Mouse (Mus musculus) gastrocnemius, adult 2 months (tissue): ENCODE measurements around the gene Amph. TPM values are rescaled to one million over a fixed set of nuclear protein-coding genes. Genes with fewer than 3 reads are reported as not detected.

Source experiments
- DNase-seq: peaks from one replicate; pipeline ENCODE4 v3.0.0; 2022
- H3K27ac ChIP-seq: fragments of 200-600 bp; 2 replicates; pipeline ENCODE4 v1.8.1; 2022; ENCODE audit warnings: mild to moderate bottlenecking
- H3K4me3 ChIP-seq: fragments of 200-600 bp; 2 replicates; pipeline ENCODE4 v1.8.1; 2022; ENCODE audit warnings: mild to moderate bottlenecking, moderate library complexity
- CTCF ChIP-seq: fragments of 200-600 bp; IDR thresholded peaks from 2 replicates; pipeline ENCODE4 v1.8.1; 2022; ENCODE audit warnings: antibody characterized with exemption, mild to moderate bottlenecking, moderate library complexity
- intact Hi-C: fragments of 180-260 bp; cut with DNase I; formaldehyde crosslinking; loops from one replicate; pipeline ENCODE4 v1.15.1; 2025
- total RNA-seq, 2 experiments: library from RNA; stranded (reverse); gene quantifications; 2 replicates each; pipeline ENCODE4 v1.2.3; 2021

Amph gene
- total RNA-seq, 2 experiments from 2014 or later: 0.33 to 0.73 TPM

DNA sequence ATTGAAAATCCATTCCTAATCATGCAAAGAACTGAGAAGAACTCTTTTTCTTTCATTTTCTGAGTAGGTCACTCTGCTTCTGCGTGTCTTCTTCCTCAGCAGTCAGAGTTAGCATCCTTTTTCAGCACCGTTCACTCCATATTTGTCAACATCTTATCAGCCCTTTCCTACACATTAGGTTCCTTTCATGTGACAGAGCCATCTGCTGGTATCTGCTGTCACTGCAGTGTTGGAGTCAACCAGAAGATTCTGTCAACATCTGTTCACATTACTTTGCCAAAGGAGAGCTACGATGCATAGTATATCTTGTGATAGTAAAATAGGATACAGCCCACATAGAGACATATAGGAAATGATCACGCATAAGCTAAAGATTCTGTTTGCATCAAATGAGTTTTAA, 185.8 kb downstream of the Amph start:
- no peak for DNase-seq
- no peak overlapping the region for H3K27ac ChIP-seq
- peak; percentile 58 for TF ChIP-seq CTCF
- no peak overlapping the region for H3K4me3 ChIP-seq
- intact Hi-C loops: no loop called here

DNA sequence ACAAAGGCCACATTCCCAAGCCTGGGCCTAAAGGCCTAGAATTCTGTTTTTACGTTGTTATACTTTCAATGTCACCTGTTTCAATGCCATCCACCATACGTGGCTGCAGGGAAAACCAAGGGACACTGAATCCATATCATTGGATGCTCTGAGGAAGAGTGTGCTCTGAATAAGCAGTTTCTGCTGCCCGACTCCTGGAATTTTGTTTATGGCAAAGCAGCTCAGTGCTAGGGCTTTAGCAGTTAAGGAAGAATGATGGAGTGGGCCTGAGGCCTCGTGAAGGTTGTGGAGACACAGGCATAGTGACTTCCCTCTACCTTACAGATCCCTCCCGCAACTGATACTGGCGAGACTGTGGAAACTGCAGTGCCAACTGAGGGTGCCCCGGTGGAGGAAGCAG, 189.2 kb downstream of the Amph start:
- no peak for DNase-seq
- no peak overlapping the region for H3K4me3 ChIP-seq
- intact Hi-C loops: no loop called here
- H3K27ac ChIP-seq: no peak overlapping the region
- no peak for TF ChIP-seq CTCF

DNA sequence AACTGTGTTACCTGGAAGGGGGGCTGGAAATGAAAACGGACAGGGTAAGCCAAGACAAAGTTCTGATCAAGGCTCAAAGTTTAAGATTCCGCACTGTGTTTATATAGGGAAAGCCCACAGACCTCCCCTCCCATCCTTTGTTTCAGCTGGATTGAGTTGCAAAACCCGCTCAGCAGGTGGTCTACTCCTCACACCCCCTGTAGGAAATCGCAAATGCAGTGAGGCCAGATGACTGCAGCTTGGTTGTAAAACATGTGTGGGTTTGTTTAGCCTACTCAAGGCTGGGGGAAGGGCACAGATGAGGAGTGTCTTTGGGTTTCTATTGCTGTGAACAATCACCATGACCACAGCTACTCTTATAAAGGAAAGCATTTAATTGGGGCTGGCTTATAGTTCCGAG, 189.9 kb downstream of the Amph start:
- Histone ChIP-seq H3K27ac (no peak overlapping the region), H3K4me3 (no peak overlapping the region)
- intact Hi-C loops: no loop called here
- no peak for TF ChIP-seq CTCF
- no peak for DNase-seq

DNA sequence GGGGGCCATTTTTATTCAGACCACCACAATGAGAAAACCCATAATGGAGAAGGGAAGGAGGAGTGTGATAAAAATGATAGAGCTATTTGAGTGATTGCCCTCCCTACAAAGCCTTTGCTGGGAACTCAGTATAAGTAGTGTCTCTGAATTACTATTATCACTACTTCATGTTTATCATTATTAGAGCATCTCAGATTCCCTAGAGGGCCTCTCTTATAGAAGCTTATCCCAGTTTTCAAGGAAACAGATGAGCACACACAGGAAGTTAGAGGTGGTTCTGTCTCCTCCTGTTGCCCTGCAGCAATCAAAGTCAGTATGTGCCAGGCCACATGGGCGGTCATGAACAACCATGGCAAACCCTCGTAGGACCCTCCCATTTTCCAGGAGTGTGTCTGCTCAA, 190.5 kb downstream of the Amph start:
- H3K27ac ChIP-seq: no peak overlapping the region
- no peak for DNase-seq
- no peak overlapping the region for H3K4me3 ChIP-seq
- TF ChIP-seq CTCF: no peak
- intact Hi-C loops: no loop called here

DNA sequence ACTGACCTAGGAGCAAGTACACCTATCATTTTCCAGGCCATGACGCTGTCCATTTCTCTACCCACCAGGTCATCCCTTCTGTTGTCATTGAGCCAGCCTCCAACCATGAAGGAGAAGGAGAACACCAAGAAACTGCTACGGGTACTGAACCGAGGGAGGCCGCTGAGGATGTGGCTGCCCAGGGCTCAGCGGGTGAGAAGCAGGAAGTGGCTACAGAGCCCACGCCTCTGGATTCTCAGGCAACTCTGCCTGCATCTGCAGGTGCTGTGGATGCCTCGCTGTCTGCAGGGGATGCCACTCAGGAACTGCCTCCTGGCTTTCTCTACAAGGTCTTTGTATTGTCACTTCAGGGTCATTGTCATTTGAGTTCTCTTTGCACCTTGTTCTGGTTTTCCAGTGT, 191.1 kb downstream of the Amph start:
- no peak for DNase-seq
- Histone ChIP-seq H3K27ac (no peak overlapping the region), H3K4me3 (no peak overlapping the region)
- no peak for TF ChIP-seq CTCF
- intact Hi-C loops: no loop called here

DNA sequence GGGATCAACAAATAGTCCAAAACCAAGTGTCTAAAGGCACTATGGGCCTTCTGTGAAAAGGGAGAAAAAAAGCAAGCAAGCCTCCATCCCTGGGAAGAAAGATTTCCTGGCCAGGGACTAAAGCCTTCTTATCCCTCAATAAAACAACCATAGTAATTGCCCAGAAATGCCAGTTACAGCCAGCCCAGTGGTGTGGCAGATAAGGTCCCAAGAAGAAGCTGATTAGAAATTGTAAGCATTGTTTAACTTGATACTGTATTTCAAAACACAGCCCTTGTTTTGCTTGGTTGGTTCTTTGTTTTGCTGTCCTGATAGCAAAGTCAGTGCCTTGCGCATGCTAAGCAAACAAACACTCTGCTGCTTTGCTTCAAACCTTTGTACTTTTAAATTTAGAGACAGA, 191.8 kb downstream of the Amph start:
- H3K27ac ChIP-seq: no peak overlapping the region
- DNase-seq: no peak
- no peak overlapping the region for H3K4me3 ChIP-seq
- TF ChIP-seq CTCF: no peak
- intact Hi-C loops: no loop called here

DNA sequence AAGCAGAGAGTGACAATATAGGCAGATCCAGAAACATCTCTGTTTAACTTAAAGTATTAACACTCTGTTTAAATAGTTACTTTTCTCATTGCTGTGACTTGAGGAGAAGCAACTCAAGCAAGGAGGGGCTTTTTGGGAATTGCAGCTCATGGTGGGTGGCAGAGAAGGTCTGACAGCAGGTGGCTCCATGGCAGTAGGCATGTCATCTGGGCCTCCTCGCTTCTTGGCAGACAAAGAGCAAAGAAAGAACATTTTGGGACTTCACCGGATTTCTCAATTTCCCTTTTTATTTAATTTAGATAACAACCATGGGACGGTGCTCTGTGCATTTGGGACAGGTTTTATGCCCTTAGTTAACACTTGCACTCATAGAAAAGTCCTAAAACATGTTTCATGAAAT, 195.8 kb downstream of the Amph start:
- no peak for TF ChIP-seq CTCF
- H3K4me3 ChIP-seq: no peak overlapping the region
- DNase-seq: no peak
- H3K27ac ChIP-seq: no peak overlapping the region
- intact Hi-C loops: no loop called here

DNA sequence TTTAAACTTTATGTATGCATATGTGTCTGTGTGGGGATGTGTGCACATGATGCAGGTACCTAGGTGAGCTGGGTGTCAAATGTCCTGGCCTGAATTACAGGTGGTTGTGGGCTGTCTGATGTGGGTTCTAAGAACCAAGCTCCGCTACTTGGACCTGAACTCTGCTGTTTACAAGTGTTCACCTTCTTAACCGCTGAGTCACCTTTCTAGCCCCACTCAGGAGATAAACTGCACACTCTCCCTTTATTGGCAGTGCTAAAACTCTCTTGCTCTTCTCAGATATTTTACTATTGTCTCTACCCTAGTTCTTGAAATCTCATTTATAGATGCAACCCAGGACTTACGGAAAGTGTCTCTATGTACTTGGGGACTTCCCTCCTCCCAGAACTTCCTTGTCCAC, 199.5 kb downstream of the Amph start:
- DNase-seq: no peak
- Histone ChIP-seq H3K27ac (no peak overlapping the region), H3K4me3 (no peak overlapping the region)
- intact Hi-C loops: no loop called here
- TF ChIP-seq CTCF: no peak

DNA sequence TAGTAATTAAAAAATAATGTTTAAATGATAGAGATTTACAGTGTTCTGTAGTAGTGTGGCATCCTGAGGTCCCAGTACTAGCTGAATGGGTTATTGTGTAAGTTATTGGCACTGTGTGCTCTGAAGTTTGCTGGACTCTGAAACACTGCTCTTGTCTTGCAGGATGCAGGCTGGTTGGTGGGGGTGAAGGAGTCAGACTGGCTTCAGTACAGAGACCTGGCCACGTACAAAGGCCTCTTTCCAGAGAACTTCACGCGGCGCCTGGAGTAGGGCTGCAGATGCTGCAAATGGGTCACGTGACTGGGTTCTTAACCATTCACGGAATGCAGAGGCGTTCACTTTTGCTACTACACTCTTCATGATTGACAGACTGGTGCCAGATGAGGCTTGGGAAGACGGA, 201.6 kb downstream of the Amph start:
- Histone ChIP-seq H3K27ac (no peak overlapping the region), H3K4me3 (no peak overlapping the region)
- intact Hi-C loops: no loop called here
- DNase-seq: no peak
- TF ChIP-seq CTCF: no peak

DNA sequence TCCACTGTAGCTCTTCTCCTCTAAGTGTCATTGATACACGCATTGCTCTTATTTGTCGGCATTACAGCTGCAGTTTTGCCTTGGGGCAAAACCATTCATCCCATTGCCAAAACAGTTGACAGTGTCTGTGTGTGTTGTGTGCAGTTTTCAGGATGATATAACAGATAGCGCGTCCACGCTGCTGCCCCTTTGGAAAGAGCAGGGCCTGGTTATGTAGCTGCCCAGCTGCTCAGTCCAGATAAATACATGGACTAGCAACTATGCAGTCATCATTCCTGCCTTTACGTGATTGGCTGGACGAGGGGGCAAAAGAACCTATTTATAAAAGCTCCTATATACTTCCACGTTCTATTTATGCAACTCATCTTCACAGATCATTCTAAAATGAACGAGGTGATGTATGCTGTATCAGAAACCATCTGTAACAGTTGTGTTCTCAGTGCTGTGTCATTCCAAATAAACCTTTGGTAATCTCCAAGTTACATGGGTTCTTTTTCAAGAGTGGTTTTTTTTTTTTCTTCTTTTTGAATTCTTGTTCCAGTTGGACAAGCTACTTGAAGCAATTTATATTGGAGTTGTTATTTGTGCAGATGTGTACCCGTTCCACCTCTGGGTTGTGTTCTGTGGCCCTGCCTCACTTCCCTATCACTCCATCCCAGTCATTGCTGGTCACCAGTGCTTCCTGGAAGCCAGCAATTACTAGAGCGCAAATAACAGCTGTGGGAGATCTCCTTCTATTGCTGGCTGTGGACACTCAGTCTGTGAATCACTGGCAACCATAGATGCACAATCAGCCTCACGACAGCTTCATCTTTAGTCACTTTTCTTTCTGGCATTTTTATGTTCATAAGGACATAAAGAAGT, 202.7 kb downstream of the Amph start:
- Histone ChIP-seq H3K4me3 (no peak overlapping the region), H3K27ac (no peak overlapping the region)
- intact Hi-C loops: loop anchor here (10.0 kb wide), 1 partner anchor 534 kb away; no protein-coding TSS in a partner anchor
- TF ChIP-seq CTCF: no peak
- DNase-seq: no peak

DNA sequence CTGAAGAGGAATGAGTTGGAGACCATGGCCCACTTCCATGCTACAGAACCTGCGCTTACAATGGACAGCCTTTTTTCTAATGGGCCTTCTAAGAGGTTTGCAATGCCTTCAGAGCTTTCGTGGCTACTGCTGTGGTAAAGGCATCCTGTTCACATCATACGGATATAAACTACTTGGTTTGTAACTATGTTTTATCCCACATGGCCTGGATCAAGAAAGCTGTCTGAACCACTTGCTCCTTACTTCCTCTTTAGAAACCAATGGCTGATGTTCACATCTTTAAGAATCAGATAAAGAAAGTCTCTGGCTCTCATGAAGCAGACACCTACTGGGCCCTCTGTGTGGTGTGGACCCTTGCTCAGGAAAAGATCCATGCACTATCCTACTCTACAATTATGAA, 204.1 kb downstream of the Amph start:
- intact Hi-C loops: loop anchor here (10.0 kb wide), 1 partner anchor 533 kb away; no protein-coding TSS in a partner anchor
- Histone ChIP-seq H3K4me3 (no peak overlapping the region), H3K27ac (no peak overlapping the region)
- no peak for DNase-seq
- TF ChIP-seq CTCF: no peak

DNA sequence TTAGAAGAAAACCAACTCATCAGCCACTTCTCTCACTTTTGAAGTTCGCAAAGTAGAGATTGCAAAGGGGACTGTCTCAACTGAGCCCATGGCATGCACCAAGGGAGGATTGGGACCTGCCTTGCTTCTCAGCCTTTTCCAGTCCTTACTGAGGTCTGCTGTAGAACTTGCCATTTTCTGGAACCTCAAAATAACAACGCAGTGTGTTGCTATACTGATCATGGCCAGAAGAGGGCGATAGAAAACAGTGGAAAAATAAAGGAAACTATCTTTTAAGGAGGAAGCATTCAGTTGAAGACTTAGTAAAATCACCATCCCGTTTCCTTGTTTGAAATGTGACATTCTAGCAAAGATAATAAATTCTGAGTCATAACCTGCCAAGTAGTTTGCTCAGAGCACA, 210.5 kb downstream of the Amph start:
- no peak for DNase-seq
- no peak overlapping the region for H3K4me3 ChIP-seq
- peak; percentile 74 for TF ChIP-seq CTCF
- intact Hi-C loops: loop anchor here (10.0 kb wide), 1 partner anchor 526 kb away; no protein-coding TSS in a partner anchor
- H3K27ac ChIP-seq: no peak overlapping the region

DNA sequence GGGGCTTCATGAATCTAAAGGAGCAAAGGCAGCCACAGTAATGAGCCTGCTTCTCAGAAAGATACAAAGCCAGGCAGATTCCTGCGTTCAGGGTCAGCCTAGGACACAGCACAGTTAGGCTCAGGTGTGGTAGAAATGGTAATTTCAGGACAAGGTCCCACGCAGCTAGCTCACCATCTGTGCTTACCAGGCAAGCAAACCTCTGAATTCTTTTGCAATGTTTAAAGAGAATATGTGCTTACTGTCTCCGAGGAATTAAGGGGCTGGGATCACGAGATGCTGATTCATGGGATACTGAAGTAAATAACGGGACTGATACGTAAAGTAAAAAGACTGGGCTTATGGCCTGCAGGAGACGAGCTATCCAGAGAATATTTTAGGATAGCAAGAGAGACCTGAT, 212.6 kb downstream of the Amph start:
- no peak for DNase-seq
- Histone ChIP-seq H3K27ac (no peak overlapping the region), H3K4me3 (no peak overlapping the region)
- intact Hi-C loops: no loop called here
- no peak for TF ChIP-seq CTCF

DNA sequence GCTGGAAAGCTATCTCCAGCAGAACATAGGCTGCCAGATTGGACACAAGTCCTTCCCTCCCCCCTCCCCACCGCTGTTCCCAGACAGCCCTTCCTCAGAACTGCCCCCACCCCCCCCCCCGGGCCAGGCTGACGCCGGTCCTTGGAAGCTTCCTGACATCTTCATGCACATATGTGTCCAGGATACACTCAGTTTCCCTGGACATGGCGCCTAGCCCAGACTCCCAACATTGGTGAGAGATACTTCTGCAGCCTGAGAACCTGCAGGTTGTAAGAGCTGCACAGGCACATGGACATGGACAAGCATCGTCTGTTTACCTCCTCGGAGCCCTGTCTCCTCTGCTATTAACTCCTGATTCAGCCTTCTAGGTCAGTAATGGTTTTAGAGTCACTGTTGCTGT, 213.1 kb downstream of the Amph start:
- no peak for DNase-seq
- no peak for TF ChIP-seq CTCF
- intact Hi-C loops: no loop called here
- Histone ChIP-seq H3K4me3 (no peak overlapping the region), H3K27ac (no peak overlapping the region)
